In the genomic region with DNA sequence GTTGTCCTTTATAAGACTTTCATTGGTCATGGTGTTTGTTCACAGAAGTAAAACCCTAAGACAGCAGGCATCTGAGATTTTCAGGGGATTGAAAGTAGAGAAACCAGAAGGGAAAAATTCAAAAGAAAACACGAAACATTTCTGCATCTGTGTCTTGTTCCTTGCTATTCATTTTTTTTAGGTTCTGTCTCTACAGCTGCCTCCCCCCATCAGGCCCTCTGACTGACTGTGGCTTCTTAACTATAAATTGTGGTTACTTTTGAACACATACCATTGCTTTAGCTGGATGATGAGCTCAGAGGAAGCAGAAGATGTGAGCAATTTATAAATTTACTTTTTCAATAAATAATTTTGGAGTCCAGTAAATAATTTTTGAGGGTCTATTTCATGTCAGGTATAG, we compare ENCODE assay signal across 13 mouse cellular contexts.
"Had no signal": no experiment of that assay in that cellular context is flagged by ENCODE, and none has a peak within 500 bp of the region (broad histone marks: within the 10 kb centered on the region; RNA-seq: fewer than 3 reads in every experiment).

No protein-coding gene starts in this region.

- H3K4me1 ChIP-seq: neural tube, embryonic 12.5 days; neural tube, embryonic 13.5 days; neural tube, embryonic 15.5 days; stomach, embryonic 15.5 days had no signal

- H3K27me3 ChIP-seq: neural tube, embryonic 12.5 days; neural tube, embryonic 13.5 days; neural tube, embryonic 15.5 days; stomach, embryonic 15.5 days had no signal

- H3K4me3 ChIP-seq: neural tube, embryonic 12.5 days; neural tube, embryonic 13.5 days; neural tube, embryonic 15.5 days; stomach, embryonic 15.5 days had no signal

- DNase-seq: retina, postnatal 1 day; right cerebral cortex, adult 18-20 months; right cerebral cortex, postnatal 14 days; right cerebral cortex, postnatal 25 days; right cerebral cortex, postnatal 4 days; spleen, adult 18-20 months; thymus, adult 18-20 months; thymus, adult 2 months had no signal

- H3K36me3 ChIP-seq: neural tube, embryonic 12.5 days; neural tube, embryonic 13.5 days; neural tube, embryonic 15.5 days; stomach, embryonic 15.5 days had no signal

- H3K27ac ChIP-seq: neural tube, embryonic 12.5 days; neural tube, embryonic 13.5 days; neural tube, embryonic 15.5 days; stomach, embryonic 15.5 days; stomach, postnatal 0 days had no signal

- H3K4me2 ChIP-seq: neural tube, embryonic 12.5 days; neural tube, embryonic 13.5 days; neural tube, embryonic 15.5 days; stomach, embryonic 15.5 days had no signal
